Mouse (Mus musculus) left cerebral cortex, postnatal 4 days (tissue): Measurements from ENCODE around the gene Fzd2. TPM values are rescaled to one million over a fixed set of nuclear protein-coding genes. Genes with fewer than 3 reads are reported as not detected.

Source experiments
- DNase-seq: peaks from one replicate; pipeline ENCODE4 v3.0.0-alpha.2; 2022
- intact Hi-C: fragments of 180-260 bp; cut with DNase I; formaldehyde crosslinking; loops from one replicate; pipeline ENCODE4 v1.15.1; 2025
- total RNA-seq, 2 experiments: library from RNA; stranded (reverse); gene quantifications; 2 replicates each; pipeline ENCODE4 v1.2.3; 2021

Fzd2 gene
- total RNA-seq, 2 experiments from 2014 or later: 6.8 to 7.4 TPM

DNA sequence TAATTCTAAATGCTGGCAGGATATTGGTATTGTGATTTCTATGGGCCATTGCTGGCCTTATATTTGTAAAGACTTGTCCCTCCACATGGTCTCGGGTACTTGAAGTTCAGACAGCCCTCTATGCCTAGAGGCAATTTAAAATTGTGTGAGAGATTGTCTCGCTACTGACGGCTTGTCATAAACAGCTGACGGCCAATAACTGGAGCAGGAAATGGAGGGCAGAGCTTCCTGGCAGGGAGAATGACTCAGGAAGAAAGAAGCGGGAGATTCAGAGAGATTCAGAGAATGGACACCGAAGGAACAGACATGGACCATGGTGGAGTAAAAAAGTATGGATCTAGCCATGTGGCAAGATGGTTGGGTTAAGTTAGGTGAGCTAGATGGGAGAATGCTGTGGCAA is 52.7 kb downstream of the Fzd2 start:
- DNase-seq: no peak
- intact Hi-C loops: loop anchor here (10.0 kb wide), 1 partner anchor 172 kb away; no protein-coding TSS in a partner anchor

Other genes starting within 250 kb of the Fzd2 start
- 1 to 10 TPM in 1 of 2 experiments, under 1 TPM in 1; 0.87 to 1.9 TPM for gene Slc4a1, start 238.2 kb upstream of the Fzd2 start, total RNA-seq
- 100 to 1,000 TPM; 261 to 262 TPM for gene Rundc3a, start 211.0 kb upstream of the Fzd2 start, total RNA-seq
- 10 to 100 TPM; 57.2 to 58.8 TPM for gene Slc25a39, start 196.4 kb upstream of the Fzd2 start, total RNA-seq
- 10 to 100 TPM; 54.0 to 58.5 TPM for gene Grn, start 174.1 kb upstream of the Fzd2 start, total RNA-seq
- gene Fam171a2, start 156.7 kb upstream of the Fzd2 start, total RNA-seq: 100 to 1,000 TPM; 237 to 243 TPM
- gene Itga2b, start 134.3 kb upstream of the Fzd2 start, total RNA-seq: 1 to 10 TPM; 3.6 to 4.0 TPM
- 10 to 100 TPM; 59.6 to 62.6 TPM for gene Gpatch8, start 48.0 kb upstream of the Fzd2 start, total RNA-seq
- gene Gm11627, start 24.9 kb upstream of the Fzd2 start, total RNA-seq: 1 to 10 TPM; 2.0 to 2.2 TPM
- not detected for gene Meioc, start 59.3 kb downstream of the Fzd2 start, total RNA-seq
- 10 to 100 TPM; 32.8 to 34.5 TPM for gene Ccdc43, start 93.4 kb downstream of the Fzd2 start, total RNA-seq
- gene Adam11, start 157.0 kb downstream of the Fzd2 start, total RNA-seq: 100 to 1,000 TPM; 103 to 110 TPM
- gene Gjc1, start 215.3 kb downstream of the Fzd2 start, total RNA-seq: 10 to 100 TPM; 46.7 to 60.2 TPM
- gene Higd1b, start 231.5 kb downstream of the Fzd2 start, total RNA-seq: 1 to 10 TPM; 3.8 to 6.7 TPM